Mouse (Mus musculus): ENCODE data around the gene Slc9a6. TPM values are rescaled to one million over a fixed set of nuclear protein-coding genes. Genes with fewer than 3 reads are reported as not detected.

The Slc9a6 gene
- polyA plus RNA-seq, 1 experiment from 2014 or later: 10.2 TPM

DNA sequence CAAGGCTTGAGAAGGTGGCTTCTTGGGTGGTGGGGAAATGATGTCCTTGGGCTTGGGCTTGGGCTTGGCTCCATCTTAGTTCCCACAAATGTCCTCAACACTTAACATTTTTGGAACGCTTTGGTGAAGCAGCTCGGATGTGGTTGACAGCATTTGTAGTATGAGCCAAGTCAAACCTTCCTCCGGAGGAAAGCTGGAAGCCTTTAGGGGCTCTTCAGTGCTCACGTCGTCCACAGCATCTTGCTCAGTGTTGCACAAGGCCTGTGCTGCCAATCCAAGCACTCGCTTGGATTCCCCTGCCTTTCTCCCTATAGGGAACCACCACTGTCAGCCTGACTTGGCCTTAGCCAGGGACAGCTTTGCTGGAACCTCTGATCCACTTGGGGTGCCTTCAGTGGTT, 66.0 kb downstream of the Slc9a6 start:
- H3K9me3 ChIP-seq: no peaks in the 10 kb centered on the region
- no peaks in the 10 kb centered on the region for H3K4me1 ChIP-seq
- no peaks in the 10 kb centered on the region for H3K36me3 ChIP-seq (replicated peaks)
- no peaks in the 10 kb centered on the region for H3K27me3 ChIP-seq (ENCODE audit: poor library complexity, severe bottlenecking)
- no peak for DNase-seq (ENCODE audit: extremely low spot score, low spot score)
- no peak overlapping the region for H3K27ac ChIP-seq
- no peak overlapping the region for H3K4me3 ChIP-seq
- 85% methylated on average over 6 of the region's 6 CpGs for WGBS

DNA sequence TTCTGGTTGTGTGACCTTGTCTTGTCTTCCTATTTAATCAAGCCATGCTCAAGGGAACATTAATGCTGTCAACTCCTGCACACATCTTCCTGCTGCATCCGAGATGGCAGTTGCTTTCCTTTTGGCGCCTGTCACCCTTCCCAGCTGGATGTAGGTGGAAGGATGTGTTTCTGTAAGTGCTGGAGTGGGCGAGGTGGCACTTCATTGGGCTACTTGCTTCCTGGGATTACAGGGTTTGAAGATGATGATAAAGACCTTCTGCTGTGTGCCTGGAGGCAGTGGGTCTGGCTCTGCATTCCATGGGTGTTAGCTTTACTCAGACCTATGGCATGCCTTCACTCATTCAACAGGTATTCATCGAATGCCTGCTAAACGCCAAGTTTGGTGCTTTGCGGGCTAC, 68.2 kb downstream of the Slc9a6 start:
- WGBS: 89% methylated on average over 6 of the region's 6 CpGs
- DNase-seq (ENCODE audit: extremely low spot score, low spot score): no peak
- H3K36me3 ChIP-seq (replicated peaks): no peaks in the 10 kb centered on the region
- H3K27me3 ChIP-seq (ENCODE audit: poor library complexity, severe bottlenecking): no peaks in the 10 kb centered on the region
- H3K27ac ChIP-seq: no peak overlapping the region
- no peaks in the 10 kb centered on the region for H3K4me1 ChIP-seq
- no peaks in the 10 kb centered on the region for H3K9me3 ChIP-seq
- H3K4me3 ChIP-seq: no peak overlapping the region

DNA sequence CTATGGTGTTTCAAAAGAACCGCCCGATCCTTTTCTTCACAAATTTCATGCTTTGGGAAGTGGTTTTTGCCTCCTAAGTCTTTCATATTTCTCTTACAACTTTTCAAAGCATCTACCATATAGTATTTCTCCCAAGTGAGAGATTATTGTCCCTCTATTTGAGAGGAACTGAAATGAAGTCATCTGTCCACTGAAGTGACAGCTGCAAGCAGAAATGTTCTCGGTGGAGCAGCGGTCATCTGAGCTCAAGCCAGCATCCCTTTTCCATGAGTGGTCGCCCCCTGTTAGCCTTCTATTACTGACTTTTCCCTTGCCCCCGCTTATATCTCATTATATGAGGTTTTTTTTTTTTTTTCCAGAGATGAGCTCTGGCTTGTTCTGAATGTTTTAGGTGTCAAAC, 69.5 kb downstream of the Slc9a6 start:
- Histone ChIP-seq H3K27me3 (ENCODE audit: poor library complexity, severe bottlenecking) (no peaks in the 10 kb centered on the region), H3K9me3 (no peaks in the 10 kb centered on the region), H3K36me3 (replicated peaks) (no peaks in the 10 kb centered on the region), H3K4me1 (no peaks in the 10 kb centered on the region), H3K27ac (no peak overlapping the region), H3K4me3 (no peak overlapping the region)
- 86% methylated on average over 6 of the region's 6 CpGs for WGBS
- no peak for DNase-seq (ENCODE audit: extremely low spot score, low spot score)

DNA sequence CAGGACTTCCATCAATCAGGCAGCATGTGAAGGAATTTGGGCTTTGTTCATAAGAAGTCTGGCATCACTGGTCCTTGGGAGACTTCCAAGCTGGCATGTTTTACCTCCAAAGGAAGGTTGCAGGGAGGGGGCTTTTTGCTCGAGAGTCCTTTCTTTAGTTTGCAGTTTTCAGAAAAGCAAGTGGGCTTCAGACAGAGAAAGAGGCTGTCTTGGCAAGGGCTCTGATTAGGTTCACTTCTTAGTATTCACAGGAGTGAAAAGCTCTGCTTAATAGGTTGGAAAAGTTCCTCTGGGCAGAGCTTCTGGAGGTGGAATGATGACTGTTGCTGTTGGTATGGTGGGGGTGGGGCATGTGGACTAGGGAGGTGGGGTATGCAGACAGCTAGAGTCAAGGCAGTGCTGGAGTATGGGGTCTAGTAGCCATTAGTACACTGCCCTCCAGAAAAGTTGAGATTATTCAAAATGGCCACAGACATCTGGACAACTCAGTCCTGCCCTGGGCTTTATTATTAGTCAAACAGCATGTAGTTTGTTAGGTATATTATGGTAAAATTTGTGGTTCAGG, 72.7 kb downstream of the Slc9a6 start:
- 55% methylated on average over 1 of the region's 1 CpGs for WGBS
- no peaks in the 10 kb centered on the region for H3K4me1 ChIP-seq
- no peaks in the 10 kb centered on the region for H3K27me3 ChIP-seq (ENCODE audit: poor library complexity, severe bottlenecking)
- DNase-seq (ENCODE audit: extremely low spot score, low spot score): no peak
- H3K36me3 ChIP-seq (replicated peaks): no peaks in the 10 kb centered on the region
- H3K27ac ChIP-seq: no peak overlapping the region
- no peaks in the 10 kb centered on the region for H3K9me3 ChIP-seq
- no peak overlapping the region for H3K4me3 ChIP-seq

DNA sequence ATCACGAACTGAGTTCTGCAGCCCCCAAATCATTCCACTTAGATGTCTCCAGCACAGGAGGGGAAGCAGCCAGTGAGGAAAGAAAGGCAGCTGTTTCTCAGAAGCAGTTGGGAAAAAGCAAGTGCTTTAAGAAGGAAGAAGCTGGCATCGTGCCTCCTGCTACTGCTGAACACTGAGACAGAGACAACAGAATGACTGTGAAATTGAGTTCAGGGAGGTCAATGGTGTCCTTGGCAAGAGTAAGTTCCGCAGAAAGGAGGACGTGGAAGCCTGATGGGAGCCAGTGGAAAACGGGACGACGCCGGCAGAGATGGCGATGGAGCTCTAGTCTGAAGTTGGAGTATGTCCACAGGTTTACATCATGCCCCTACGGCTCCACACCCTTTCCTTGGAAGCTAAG, 74.0 kb downstream of the Slc9a6 start:
- H3K27ac ChIP-seq: no peak overlapping the region
- no peaks in the 10 kb centered on the region for H3K9me3 ChIP-seq
- 96% methylated on average over 10 of the region's 10 CpGs for WGBS
- no peaks in the 10 kb centered on the region for H3K4me1 ChIP-seq
- DNase-seq (ENCODE audit: extremely low spot score, low spot score): no peak
- no peak overlapping the region for H3K4me3 ChIP-seq
- no peaks in the 10 kb centered on the region for H3K36me3 ChIP-seq (replicated peaks)
- H3K27me3 ChIP-seq (ENCODE audit: poor library complexity, severe bottlenecking): no peaks in the 10 kb centered on the region

DNA sequence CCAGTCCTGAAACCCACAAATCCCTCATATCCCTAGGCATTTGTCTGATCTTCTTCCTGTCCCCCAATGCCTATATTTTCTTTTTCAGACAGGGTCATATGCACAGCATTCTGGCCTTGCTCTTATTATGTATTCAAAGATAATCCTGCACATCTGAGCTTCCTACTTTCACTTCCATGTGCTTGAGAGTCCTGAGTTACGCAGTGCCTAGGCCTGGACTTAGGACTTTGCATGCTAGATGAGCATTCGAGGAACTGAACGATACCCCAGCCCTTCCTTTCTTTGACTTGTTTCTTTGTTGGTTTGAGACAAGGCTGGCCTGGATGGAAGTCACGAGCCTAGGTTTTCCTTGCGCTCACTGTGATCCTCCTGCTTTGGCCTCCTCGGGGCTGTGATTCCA, 83.0 kb downstream of the Slc9a6 start:
- no peak overlapping the region for H3K4me3 ChIP-seq
- H3K9me3 ChIP-seq: no peaks in the 10 kb centered on the region
- no peaks in the 10 kb centered on the region for H3K4me1 ChIP-seq
- H3K36me3 ChIP-seq (replicated peaks): no peaks in the 10 kb centered on the region
- DNase-seq (ENCODE audit: extremely low spot score, low spot score): no peak
- H3K27me3 ChIP-seq (ENCODE audit: poor library complexity, severe bottlenecking): no peaks in the 10 kb centered on the region
- H3K27ac ChIP-seq: no peak overlapping the region
- WGBS: 93% methylated on average over 6 of the region's 6 CpGs

DNA sequence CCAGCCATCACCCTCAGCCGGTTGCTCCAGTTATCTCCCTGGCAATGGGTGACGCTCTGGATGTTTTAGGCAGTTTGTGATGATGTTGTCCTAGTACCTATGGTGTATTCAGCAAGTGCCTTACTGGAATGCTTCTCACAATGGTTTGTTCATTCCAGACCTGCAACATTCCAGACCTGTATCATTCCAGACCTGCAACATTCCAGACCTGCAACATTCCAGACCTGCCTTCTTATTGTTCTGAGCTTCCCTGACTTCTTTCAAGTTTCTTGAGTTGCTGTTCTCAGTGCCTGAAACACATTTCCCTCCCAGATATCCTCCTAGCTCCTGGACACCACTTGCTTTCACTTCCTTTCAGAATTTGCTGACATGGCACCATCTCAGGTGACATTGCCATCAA, 85.0 kb downstream of the Slc9a6 start:
- no peak for DNase-seq (ENCODE audit: extremely low spot score, low spot score)
- Histone ChIP-seq H3K27me3 (ENCODE audit: poor library complexity, severe bottlenecking) (no peaks in the 10 kb centered on the region), H3K4me1 (no peaks in the 10 kb centered on the region), H3K27ac (no peak overlapping the region), H3K9me3 (no peaks in the 10 kb centered on the region), H3K36me3 (replicated peaks) (no peaks in the 10 kb centered on the region), H3K4me3 (no peak overlapping the region)
- 87% methylated on average over 2 of the region's 2 CpGs for WGBS

DNA sequence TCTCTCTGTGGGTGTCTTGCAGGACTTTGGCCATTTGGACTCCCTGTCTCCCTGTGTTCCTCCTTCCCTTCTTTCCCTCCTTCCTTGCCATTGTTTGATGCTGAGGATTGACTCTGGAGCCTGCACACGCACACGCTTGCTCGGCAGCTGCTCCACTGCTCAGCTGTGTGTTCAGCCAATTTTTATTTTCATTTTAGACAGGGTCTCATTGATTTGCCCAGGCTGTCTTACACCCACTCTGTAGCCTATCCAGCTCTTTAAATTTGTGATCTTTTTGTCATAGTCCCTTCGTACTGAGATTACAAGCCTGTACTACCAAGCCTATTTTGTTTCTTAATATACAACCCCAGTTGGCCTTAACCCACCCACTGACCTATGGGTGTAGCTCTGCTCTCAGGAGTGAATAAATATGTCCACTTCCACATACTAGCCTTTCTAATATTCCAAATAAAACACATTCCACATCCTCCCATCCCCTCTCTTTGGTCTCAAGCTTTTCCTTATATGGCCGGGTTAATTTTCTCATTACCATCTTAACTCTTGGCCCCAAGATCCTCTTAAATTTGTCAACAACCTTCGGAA, 87.7 kb downstream of the Slc9a6 start:
- no peak overlapping the region for H3K27ac ChIP-seq
- 82% methylated on average over 6 of the region's 6 CpGs for WGBS

DNA sequence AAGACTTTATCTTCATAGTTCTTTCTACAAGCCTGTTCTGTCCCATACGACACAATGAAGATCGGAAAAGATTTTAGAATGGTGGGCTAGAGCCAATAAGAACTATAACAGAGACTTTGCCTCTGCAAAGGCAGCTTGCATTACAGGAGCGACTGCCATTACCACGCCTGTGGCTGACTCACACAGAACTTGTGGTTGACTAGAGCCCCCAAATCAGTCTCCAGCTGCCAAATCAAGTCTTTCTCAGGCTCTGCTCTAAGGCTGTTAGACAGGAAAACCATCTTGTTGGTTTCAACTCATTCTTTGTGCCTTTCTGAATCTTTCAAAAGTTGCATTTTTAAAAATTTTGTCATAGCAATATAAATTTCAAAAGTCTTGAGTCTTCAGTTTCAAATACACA, 88.3 kb downstream of the Slc9a6 start:
- Histone ChIP-seq H3K4me3 (no peak overlapping the region), H3K4me1 (no peaks in the 10 kb centered on the region), H3K27me3 (ENCODE audit: poor library complexity, severe bottlenecking) (no peaks in the 10 kb centered on the region), H3K36me3 (replicated peaks) (no peaks in the 10 kb centered on the region), H3K27ac (no peak overlapping the region), H3K9me3 (no peaks in the 10 kb centered on the region)
- no peak for DNase-seq (ENCODE audit: extremely low spot score, low spot score)
- WGBS: 92% methylated on average over 4 of the region's 4 CpGs

More for the DNA sequence above, 87.7 kb downstream of the Slc9a6 start:
- H3K4me1 ChIP-seq: no peaks in the 10 kb centered on the region
- no peak for DNase-seq (ENCODE audit: extremely low spot score, low spot score)
- no peaks in the 10 kb centered on the region for H3K27me3 ChIP-seq (ENCODE audit: poor library complexity, severe bottlenecking)
- H3K36me3 ChIP-seq (replicated peaks): no peaks in the 10 kb centered on the region
- no peak overlapping the region for H3K4me3 ChIP-seq
- H3K9me3 ChIP-seq: no peaks in the 10 kb centered on the region

DNA sequence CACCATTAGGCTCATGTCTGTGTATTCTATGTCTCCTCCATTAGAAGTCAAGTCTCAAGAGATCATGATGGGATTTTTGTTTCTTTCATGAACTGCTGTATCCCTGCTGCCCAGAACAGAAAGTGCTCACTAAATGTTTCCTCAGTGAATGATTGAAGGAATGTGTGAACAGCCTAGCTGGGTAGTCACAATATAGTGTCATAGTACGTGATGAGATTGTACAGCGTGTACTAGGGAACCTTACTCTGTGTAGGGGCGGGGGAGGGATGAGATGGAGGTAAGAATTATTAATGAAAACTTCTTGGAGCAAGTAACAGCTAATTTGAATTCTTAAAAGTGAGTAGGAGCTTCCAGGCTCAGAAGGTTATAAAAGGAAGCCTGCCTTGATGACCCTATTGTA, 91.7 kb downstream of the Slc9a6 start:
- no peaks in the 10 kb centered on the region for H3K4me1 ChIP-seq
- H3K27ac ChIP-seq: no peak overlapping the region
- DNase-seq (ENCODE audit: extremely low spot score, low spot score): no peak
- H3K4me3 ChIP-seq: no peak overlapping the region
- H3K9me3 ChIP-seq: no peaks in the 10 kb centered on the region
- no peaks in the 10 kb centered on the region for H3K27me3 ChIP-seq (ENCODE audit: poor library complexity, severe bottlenecking)
- WGBS: 86% methylated on average over 3 of the region's 3 CpGs
- H3K36me3 ChIP-seq (replicated peaks): no peaks in the 10 kb centered on the region

DNA sequence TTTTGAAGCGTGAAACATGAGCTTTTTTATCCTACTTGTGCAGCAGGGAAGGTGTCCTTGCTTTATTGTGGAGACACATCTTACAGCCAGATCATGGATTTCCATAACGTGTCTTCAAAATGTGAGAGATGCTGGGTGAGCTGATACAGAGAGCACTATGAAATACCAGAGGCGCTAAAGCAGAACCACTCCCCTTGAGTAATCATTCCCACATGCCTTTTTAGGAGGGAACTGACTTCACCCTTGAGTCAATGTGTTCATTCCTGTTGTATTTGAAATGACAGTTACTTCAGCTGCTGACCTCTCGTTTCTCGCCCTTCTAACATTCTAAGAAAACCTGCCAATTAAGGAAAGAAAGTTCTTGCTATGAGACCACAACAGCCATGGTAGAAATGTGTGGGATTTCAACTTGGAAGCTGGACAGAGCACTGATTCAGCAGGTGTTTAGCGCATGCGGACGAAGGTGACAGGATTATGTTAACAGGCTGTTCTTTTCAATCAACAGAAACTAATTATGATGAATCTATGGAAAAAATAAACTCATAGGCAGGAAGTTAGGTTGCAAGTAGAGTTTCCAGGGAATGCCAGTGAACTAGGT, 94.5 kb downstream of the Slc9a6 start:
- WGBS: 88% methylated on average over 8 of the region's 8 CpGs

DNA sequence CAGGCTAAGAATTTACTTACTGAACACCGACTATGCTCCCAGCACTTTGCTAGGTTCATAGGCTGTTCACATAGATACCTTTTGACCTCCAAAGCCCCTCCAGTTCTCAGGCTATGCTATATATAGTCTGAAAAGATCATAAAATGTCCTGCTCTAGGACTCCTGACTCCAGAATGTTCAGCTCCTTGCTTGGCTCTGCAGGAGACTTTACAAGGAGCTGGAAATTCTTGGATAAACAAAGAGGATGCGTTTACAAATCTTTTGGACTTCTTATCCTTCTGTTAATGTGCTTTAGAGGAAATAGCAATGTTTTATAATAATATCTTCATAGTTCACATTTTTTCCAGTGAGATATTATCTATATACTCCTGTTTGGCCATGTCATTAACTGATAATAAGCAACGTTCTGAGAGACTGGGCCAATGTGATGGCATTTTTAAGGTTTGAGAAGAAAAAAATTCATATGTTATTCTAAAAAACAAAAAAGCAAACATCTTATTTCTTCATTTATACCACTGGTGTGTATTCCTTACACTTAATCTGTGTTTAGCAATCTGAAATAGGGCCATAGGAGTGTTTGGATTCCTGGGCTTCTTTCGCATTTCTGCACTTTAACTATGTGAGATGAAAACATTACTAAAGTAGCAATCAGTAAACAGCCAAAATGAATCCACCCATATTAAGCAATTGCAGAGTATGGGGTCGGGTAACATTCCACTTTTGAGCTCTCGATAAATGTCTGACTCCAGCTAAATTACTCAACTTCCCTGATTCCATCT, 99.2 kb downstream of the Slc9a6 start:
- no peaks in the 10 kb centered on the region for H3K9me3 ChIP-seq
- no peak for DNase-seq (ENCODE audit: extremely low spot score, low spot score)
- no peaks in the 10 kb centered on the region for H3K36me3 ChIP-seq (replicated peaks)
- H3K4me3 ChIP-seq: no peak overlapping the region
- no peak overlapping the region for H3K27ac ChIP-seq
- 89% methylated on average over 6 of the region's 6 CpGs for whole genome bisulfite sequencing
- no peaks in the 10 kb centered on the region for H3K4me1 ChIP-seq
- H3K27me3 ChIP-seq (ENCODE audit: poor library complexity, severe bottlenecking): no peaks in the 10 kb centered on the region

More for the DNA sequence above, 94.5 kb downstream of the Slc9a6 start:
- no peaks in the 10 kb centered on the region for H3K27me3 ChIP-seq (ENCODE audit: poor library complexity, severe bottlenecking)
- H3K4me3 ChIP-seq: no peak overlapping the region
- no peaks in the 10 kb centered on the region for H3K4me1 ChIP-seq
- DNase-seq (ENCODE audit: extremely low spot score, low spot score): no peak
- H3K27ac ChIP-seq: no peak overlapping the region
- H3K36me3 ChIP-seq (replicated peaks): no peaks in the 10 kb centered on the region
- H3K9me3 ChIP-seq: no peaks in the 10 kb centered on the region

DNA sequence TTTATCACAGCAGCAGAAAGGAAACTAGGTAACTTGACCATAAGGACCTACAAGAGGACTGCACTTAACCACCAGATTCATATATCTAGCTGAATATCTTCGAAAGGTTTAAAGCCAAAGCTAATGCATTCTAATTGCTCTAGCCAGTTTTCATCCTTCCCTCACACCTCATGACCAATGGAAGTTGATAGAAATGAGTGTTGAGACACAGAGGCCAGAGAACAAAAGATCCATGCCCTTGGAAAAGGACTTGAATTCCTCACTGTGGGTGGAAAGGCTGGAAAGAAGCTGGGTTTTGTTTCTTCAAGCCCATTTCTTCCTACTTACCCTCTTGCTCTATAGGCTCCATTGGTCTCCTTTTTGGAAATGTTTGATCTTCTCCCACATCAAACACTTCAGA, 101.0 kb downstream of the Slc9a6 start:
- H3K27ac ChIP-seq: no peak overlapping the region
- no peaks in the 10 kb centered on the region for H3K4me1 ChIP-seq
- H3K27me3 ChIP-seq (ENCODE audit: poor library complexity, severe bottlenecking): no peaks in the 10 kb centered on the region
- no peaks in the 10 kb centered on the region for H3K36me3 ChIP-seq (replicated peaks)
- H3K4me3 ChIP-seq: no peak overlapping the region
- 91% methylated on average over 1 of the region's 1 CpGs for WGBS
- no peaks in the 10 kb centered on the region for H3K9me3 ChIP-seq
- DNase-seq (ENCODE audit: extremely low spot score, low spot score): no peak

All from forebrain, embryonic 10.5 days (tissue).